Mouse (Mus musculus): Measurements from ENCODE around the gene Fam234b.

DNA sequence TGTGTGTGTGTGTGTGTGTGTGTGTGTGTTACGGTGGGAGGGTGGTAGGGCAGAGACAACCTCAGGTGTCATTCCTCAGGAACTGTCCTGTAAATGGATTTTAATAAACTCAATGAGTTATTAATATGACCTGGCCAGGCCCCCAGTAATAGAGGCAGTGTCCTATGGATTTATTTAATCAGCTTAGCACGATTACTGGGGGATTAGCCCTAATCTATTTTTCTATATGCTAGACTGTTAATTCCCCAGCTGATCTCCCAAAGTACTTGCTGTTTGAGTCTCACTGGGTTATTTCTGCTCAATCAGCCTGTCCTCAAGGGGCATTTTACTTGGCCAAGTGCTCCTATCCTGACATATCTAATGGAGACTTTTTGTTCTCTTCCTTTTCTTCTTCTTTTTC, 14.9 kb downstream of the Fam234b start:
- TF ChIP-seq GATA1 (IDR thresholded peaks at IDR 0.05; ENCODE audit: low read length) (no peak), TAL1 (IDR thresholded peaks at IDR 0.05; ENCODE audit: low read length) (no peak)
